Mouse (Mus musculus): Measurements from ENCODE around the gene Art3.

GRCm38 (mm10) chr5:92376795-92377405 is 45.3 kb downstream of the Art3 start:
- TF ChIP-seq CTCF (IDR thresholded peaks at IDR 0.05; ENCODE audit: insufficient read depth, low read length), result no peak
- no peak for TF ChIP-seq POLR2A (IDR thresholded peaks at IDR 0.05; ENCODE audit: borderline replicate concordance, extremely low read depth, low read depth, low read length)
